13 mouse cellular contexts compared by ENCODE assay signal in genomic region chr11:8481962-8482361, GRCm38 (mm10).
DNase-seq lines count a peak whose midpoint lies in the region; ATAC-seq and TF ChIP-seq lines count a peak whose summit lies in the region.
"Had no signal": no experiment of that assay in that cellular context is flagged by ENCODE, and none has a peak within 500 bp of the region (broad histone marks: within the 10 kb centered on the region; RNA-seq: fewer than 3 reads in every experiment).

No protein-coding gene starts in this region.

- WGBS in heart, embryonic 15.5 days = 52% methylated on average over 5 of the region's 5 CpGs
- 32% methylated on average over 5 of the region's 5 CpGs for WGBS in lung, embryonic 15.5 days
- 38% methylated on average over 5 of the region's 5 CpGs for WGBS in lung, postnatal 0 days
- 42% methylated on average over 5 of the region's 5 CpGs for WGBS in hindbrain, embryonic 16.5 days

- 0 out of 2 replicates have a peak, but pooled peaks cover 6% of the 10 kb centered on the region for H3K36me3 ChIP-seq in heart, embryonic 15.5 days
- H3K36me3 ChIP-seq in lung, embryonic 15.5 days = peaks cover 21% of the 10 kb centered on the region
- peaks cover 18% of the 10 kb centered on the region for H3K36me3 ChIP-seq in lung, postnatal 0 days (ENCODE audit: insufficient read depth, low read length)
- H3K36me3 ChIP-seq in hindbrain, embryonic 16.5 days (ENCODE audit: control insufficient read depth, insufficient read depth, low read length) = no peaks in the 10 kb centered on the region

- H3K4me3 ChIP-seq in heart, embryonic 15.5 days = no peak overlapping the region
- H3K4me3 ChIP-seq in lung, embryonic 15.5 days = no peak overlapping the region
- H3K4me3 ChIP-seq in lung, postnatal 0 days (ENCODE audit: low read depth, low read length) = no peak overlapping the region
- H3K4me3 ChIP-seq in hindbrain, embryonic 16.5 days (ENCODE audit: low read length) = no peak overlapping the region
- H3K4me3 ChIP-seq: limb, embryonic 13.5 days had no signal

- peaks cover 49% of the 10 kb centered on the region for H3K4me1 ChIP-seq in heart, embryonic 15.5 days (replicated peaks)
- peaks cover 34% of the 10 kb centered on the region for H3K4me1 ChIP-seq in lung, embryonic 15.5 days
- H3K4me1 ChIP-seq in lung, postnatal 0 days (ENCODE audit: insufficient read depth, low read depth, low read length) = peaks cover 29% of the 10 kb centered on the region
- peaks cover 11% of the 10 kb centered on the region; the same call in 1 of the 2 replicates for H3K4me1 ChIP-seq in hindbrain, embryonic 16.5 days (ENCODE audit: control insufficient read depth, insufficient read depth, low read depth, low read length)

- DNase-seq in heart, postnatal 25 days (ENCODE audit: low spot score) = no peak
- DNase-seq in lung, postnatal 0 days (ENCODE audit: low spot score) = no peak
- peak; percentile 40 for DNase-seq in brain, embryonic 14.5 days (ENCODE audit: low read depth)
- DNase-seq in layer of hippocampus, adult 18-20 months (ENCODE audit: low spot score in 2 of 2) = no peak
- DNase-seq: gastrocnemius, postnatal 14 days; kidney, adult 8-10 months; kidney, postnatal 4 days; thymus, postnatal 25 days had no signal

- TF ChIP-seq CTCF in lung, postnatal 0 days (IDR thresholded peaks at IDR 0.05) = no peak
- TF ChIP-seq CTCF in brain, embryonic 14.5 days (IDR thresholded peaks at IDR 0.05; ENCODE audit: borderline replicate concordance, extremely low read depth, insufficient read depth, insufficient read length) = no peak

- no peak overlapping the region for H3K4me2 ChIP-seq in heart, embryonic 15.5 days
- H3K4me2 ChIP-seq in lung, embryonic 15.5 days = no peak overlapping the region
- no peak overlapping the region for H3K4me2 ChIP-seq in lung, postnatal 0 days (replicated peaks; ENCODE audit: low read depth, low read length)
- no peak overlapping the region for H3K4me2 ChIP-seq in hindbrain, embryonic 16.5 days (ENCODE audit: low read length)
- H3K4me2 ChIP-seq: limb, embryonic 13.5 days had no signal

- TF ChIP-seq POLR2A in brain, embryonic 14.5 days (IDR thresholded peaks at IDR 0.05; ENCODE audit: borderline replicate concordance, extremely low read depth, insufficient read depth, insufficient read length, poor library complexity, severe bottlenecking) = no peak

- intact Hi-C loops in heart, postnatal 25 days (cut with DNase I) = no loop called here

- ATAC-seq in heart, embryonic 15.5 days (replicated peaks; ENCODE audit: insufficient number of reproducible peaks, insufficient read depth, low FRiP score, low read depth) = no peak
- ATAC-seq in lung, embryonic 15.5 days (ENCODE audit: borderline replicate concordance, extremely low read depth, low FRiP score, low TSS enrichment) = no peak
- ATAC-seq in lung, postnatal 0 days = no peak
- peak; percentile 48 for ATAC-seq in hindbrain, embryonic 16.5 days

- no peak for TF ChIP-seq EP300 in lung, postnatal 0 days (IDR thresholded peaks at IDR 0.05)

- no peaks in the 10 kb centered on the region for H3K9me3 ChIP-seq in heart, embryonic 15.5 days (replicated peaks)
- H3K9me3 ChIP-seq in lung, embryonic 15.5 days = no peaks in the 10 kb centered on the region
- H3K9me3 ChIP-seq in lung, postnatal 0 days (ENCODE audit: low read length) = no peaks in the 10 kb centered on the region
- no peaks in the 10 kb centered on the region for H3K9me3 ChIP-seq in hindbrain, embryonic 16.5 days (ENCODE audit: control insufficient read depth, low read length)
- H3K9me3 ChIP-seq: limb, embryonic 13.5 days had no signal

- no peaks in the 10 kb centered on the region for H3K27me3 ChIP-seq in heart, embryonic 15.5 days
- H3K27me3 ChIP-seq in lung, embryonic 15.5 days = no peaks in the 10 kb centered on the region
- H3K27me3 ChIP-seq in lung, postnatal 0 days (replicated peaks; ENCODE audit: insufficient read depth, low read length) = no peaks in the 10 kb centered on the region
- no peaks in the 10 kb centered on the region for H3K27me3 ChIP-seq in hindbrain, embryonic 16.5 days (replicated peaks; ENCODE audit: control insufficient read depth, insufficient read depth, low read length)
- H3K27me3 ChIP-seq: limb, embryonic 13.5 days had no signal

- H3K9ac ChIP-seq in heart, embryonic 15.5 days = no peak overlapping the region
- H3K9ac ChIP-seq in lung, embryonic 15.5 days = no peak overlapping the region
- no peak overlapping the region for H3K9ac ChIP-seq in lung, postnatal 0 days (replicated peaks; ENCODE audit: low read depth)
- no peak overlapping the region for H3K9ac ChIP-seq in hindbrain, embryonic 16.5 days (ENCODE audit: low read depth, low read length)
- H3K9ac ChIP-seq: limb, embryonic 13.5 days; liver, embryonic 14.5 days had no signal

- H3K27ac ChIP-seq in heart, embryonic 15.5 days = peak overlapping the region; percentile 75
- 0 out of 2 replicates have a peak overlapping the region, but pooled peaks have one; percentile 51 for H3K27ac ChIP-seq in lung, embryonic 15.5 days
- no peak overlapping the region; the same call in 1 of the 2 replicates for H3K27ac ChIP-seq in lung, postnatal 0 days (ENCODE audit: low read length)
- no peak overlapping the region for H3K27ac ChIP-seq in hindbrain, embryonic 16.5 days (ENCODE audit: low read depth, low read length)
- H3K27ac ChIP-seq: liver, embryonic 14.5 days had no signal

Comparison
In these comparisons a context has a peak if more than half of its experiments do, and no peak if none do; other contexts are left out.
1. H3K27ac ChIP-seq: peak in heart, embryonic 15.5 days (single experiment) and lung, embryonic 15.5 days (single experiment); none in lung, postnatal 0 days (single experiment) and hindbrain, embryonic 16.5 days (single experiment).